16 mouse cellular contexts compared by ENCODE assay signal in genomic region chr7:19311991-19312390, GRCm38 (mm10). TPM values are rescaled to one million over a fixed set of nuclear protein-coding genes. Genes with fewer than 3 reads are reported as not detected.
"Had no signal": no experiment of that assay in that cellular context is flagged by ENCODE, and none has a peak within 500 bp of the region (broad histone marks: within the 10 kb centered on the region; RNA-seq: fewer than 3 reads in every experiment).

No protein-coding gene starts in this region.

- DNase-seq: layer of hippocampus, adult 9-11 months; liver; liver, postnatal 0 days; thymus, adult 18-20 months; thymus, postnatal 36 days had no signal

- ATAC-seq: intestine, postnatal 0 days; liver, postnatal 0 days; lung, postnatal 0 days; midbrain, embryonic 13.5 days had no signal

- H3K9me3 ChIP-seq: limb, embryonic 10.5 days; limb, embryonic 13.5 days; midbrain, embryonic 13.5 days had no signal

- H3K9ac ChIP-seq: limb, embryonic 13.5 days; liver, embryonic 14.5 days; liver, postnatal 0 days; lung, embryonic 14.5 days; midbrain, embryonic 13.5 days had no signal

- H3K4me3 ChIP-seq: layer of hippocampus, adult 2 months; limb, embryonic 10.5 days; limb, embryonic 13.5 days; midbrain, embryonic 13.5 days had no signal

- H3K27ac ChIP-seq: layer of hippocampus, adult 2 months; limb, embryonic 10.5 days; limb, embryonic 13.5 days; liver, embryonic 14.5 days; macrophage; midbrain, embryonic 13.5 days had no signal

- H3K36me3 ChIP-seq: limb, embryonic 10.5 days; limb, embryonic 13.5 days; midbrain, embryonic 13.5 days had no signal

- H3K4me2 ChIP-seq: limb, embryonic 13.5 days; lung, embryonic 14.5 days; midbrain, embryonic 13.5 days had no signal

RNA-seq across cellular contexts. Expression of gene Fosb, which starts 2.1 kb away (rescaled TPM):
- polyA plus RNA-seq: lung, embryonic 14.5 days; midbrain, embryonic 13.5 days; neural tube, embryonic 11.5 days; neural tube, embryonic 14.5 days had no signal

RNA-seq across cellular contexts. Expression of gene Ppm1n, which starts 32.1 kb away (rescaled TPM):
- polyA plus RNA-seq: limb, embryonic 13.5 days; liver, postnatal 0 days; lung, embryonic 14.5 days; lung, postnatal 0 days; macrophage; neural tube, embryonic 11.5 days had no signal
